In genomic region chr4:138453097-138453752, GRCm38 (mm10) we compare ENCODE assay signal across 8 mouse cellular contexts. TPM values are rescaled to one million over a fixed set of nuclear protein-coding genes. Genes with fewer than 3 reads are reported as not detected.
DNase-seq lines count a peak whose midpoint lies in the region; ATAC-seq and TF ChIP-seq lines count a peak whose summit lies in the region.

No protein-coding gene starts in this region.

- H3K27me3 ChIP-seq in liver, adult 2 months (ENCODE audit: control insufficient read depth, insufficient read depth, low read length) = no peaks in the 10 kb centered on the region
- peaks cover 62% of the 10 kb centered on the region for H3K27me3 ChIP-seq in embryonic facial prominence, embryonic 12.5 days
- no peaks in the 10 kb centered on the region for H3K27me3 ChIP-seq in intestine, postnatal 0 days (replicated peaks; ENCODE audit: control insufficient read depth, insufficient read depth, low read length)
- H3K27me3 ChIP-seq in midbrain, embryonic 15.5 days (replicated peaks) = no peaks in the 10 kb centered on the region

- peaks cover 3% of the 10 kb centered on the region for H3K4me1 ChIP-seq in liver, adult 2 months (ENCODE audit: control insufficient read depth, insufficient read depth, low read length)
- peaks cover 22% of the 10 kb centered on the region for H3K4me1 ChIP-seq in embryonic facial prominence, embryonic 12.5 days
- H3K4me1 ChIP-seq in intestine, postnatal 0 days (replicated peaks; ENCODE audit: control insufficient read depth, insufficient read depth, low read length) = peaks cover 5% of the 10 kb centered on the region; the same call in 1 of the 2 replicates
- peaks cover 53% of the 10 kb centered on the region for H3K4me1 ChIP-seq in midbrain, embryonic 15.5 days

- peaks cover 10% of the 10 kb centered on the region; the same call in 1 of the 2 replicates for H3K79me2 ChIP-seq in liver, adult 2 months (ENCODE audit: control insufficient read depth, insufficient read depth, low read length)

- no peak for TF ChIP-seq CTCF in liver, adult 2 months (IDR thresholded peaks at IDR 0.05; ENCODE audit: low read depth, low read length)
- no peak for TF ChIP-seq CTCF in intestine, postnatal 0 days (IDR thresholded peaks at IDR 0.05; ENCODE audit: low read depth)

- peak overlapping the region; percentile 79 for H3K27ac ChIP-seq in liver, adult 2 months (replicated peaks; ENCODE audit: insufficient read depth, low read depth, low read length)
- H3K27ac ChIP-seq in embryonic facial prominence, embryonic 12.5 days = peak overlapping the region; percentile 80; the same call in 1 of the 2 replicates
- peak overlapping the region; percentile 95 for H3K27ac ChIP-seq in intestine, postnatal 0 days (ENCODE audit: low read depth, low read length)
- peak overlapping the region; percentile 96 for H3K27ac ChIP-seq in midbrain, embryonic 15.5 days

- WGBS in liver, adult 2 months = 35% methylated on average over 19 of the region's 19 CpGs
- WGBS in embryonic facial prominence, embryonic 12.5 days = 1% methylated on average over 19 of the region's 19 CpGs
- WGBS in intestine, postnatal 0 days = 19% methylated on average over 19 of the region's 19 CpGs
- WGBS in midbrain, embryonic 15.5 days = 6% methylated on average over 19 of the region's 19 CpGs

- H3K36me3 ChIP-seq in liver, adult 2 months (ENCODE audit: control insufficient read depth, insufficient read depth, low read length) = no peaks in the 10 kb centered on the region
- no peaks in the 10 kb centered on the region for H3K36me3 ChIP-seq in embryonic facial prominence, embryonic 12.5 days
- H3K36me3 ChIP-seq in intestine, postnatal 0 days (ENCODE audit: control insufficient read depth, insufficient read depth) = no peaks in the 10 kb centered on the region
- H3K36me3 ChIP-seq in midbrain, embryonic 15.5 days (replicated peaks) = no peaks in the 10 kb centered on the region

- ATAC-seq in embryonic facial prominence, embryonic 12.5 days (ENCODE audit: insufficient number of reproducible peaks, insufficient read depth, low FRiP score, low TSS enrichment) = peak; percentile 55
- ATAC-seq in intestine, postnatal 0 days = peak; percentile 25; the same call in 1 of the 2 replicates
- ATAC-seq in midbrain, embryonic 15.5 days (replicated peaks) = peak; percentile 23
- ATAC-seq in megakaryocyte progenitor cell, adult 5-6 weeks (replicated peaks; ENCODE audit: poor library complexity) = no peak

- peak overlapping the region; percentile 65; the same call in 1 of the 2 replicates for H3K9ac ChIP-seq in liver, adult 2 months (ENCODE audit: low read depth, low read length)
- H3K9ac ChIP-seq in embryonic facial prominence, embryonic 12.5 days = peak overlapping the region; percentile 84
- H3K9ac ChIP-seq in intestine, postnatal 0 days (ENCODE audit: low read depth, low read length) = peak overlapping the region; percentile 93
- peak overlapping the region; percentile 93 for H3K9ac ChIP-seq in midbrain, embryonic 15.5 days

- no peaks in the 10 kb centered on the region for H3K9me3 ChIP-seq in embryonic facial prominence, embryonic 12.5 days
- H3K9me3 ChIP-seq in intestine, postnatal 0 days (ENCODE audit: control insufficient read depth) = no peaks in the 10 kb centered on the region
- no peaks in the 10 kb centered on the region for H3K9me3 ChIP-seq in midbrain, embryonic 15.5 days

- no peak for TF ChIP-seq POLR2A in liver, adult 2 months (IDR thresholded peaks at IDR 0.05; ENCODE audit: extremely low read depth, insufficient read depth, low read length)

- H3K4me2 ChIP-seq in embryonic facial prominence, embryonic 12.5 days (replicated peaks) = peak overlapping the region; percentile 99
- peak overlapping the region; percentile 92 for H3K4me2 ChIP-seq in intestine, postnatal 0 days (replicated peaks; ENCODE audit: low read depth)
- peak overlapping the region; percentile 95 for H3K4me2 ChIP-seq in midbrain, embryonic 15.5 days

- H3K4me3 ChIP-seq in liver, adult 2 months (ENCODE audit: insufficient read depth, low read depth, low read length) = no peak overlapping the region; the same call in 1 of the 2 replicates
- H3K4me3 ChIP-seq in embryonic facial prominence, embryonic 12.5 days = peak overlapping the region; percentile 82
- H3K4me3 ChIP-seq in intestine, postnatal 0 days (ENCODE audit: low read depth, low read length) = peak overlapping the region; percentile 94
- H3K4me3 ChIP-seq in midbrain, embryonic 15.5 days = peak overlapping the region; percentile 89

- DNase-seq in liver, adult 2 months (ENCODE audit: extremely low read depth, low read depth, low spot score) = peak; percentile 20
- DNase-seq in liver = no peak
- DNase-seq in frontal cortex, postnatal 14 days (ENCODE audit: low spot score in 2 of 2) = no peak
- no peak for DNase-seq in lung, postnatal 14 days

RNA-seq across cellular contexts. Expression of gene Camk2n1, which starts 0.9 kb away (rescaled TPM):
- total RNA-seq in liver, adult 2 months (2014; rRNA removed) = 15.4 and 18.6 TPM in 2 replicates
- polyA plus RNA-seq in liver, adult 2 months (2012; rRNA removed) = 40.4 and 52.5 TPM in 2 replicates
- polyA plus RNA-seq in embryonic facial prominence, embryonic 12.5 days (2016; fragmentation: Nextera tagmentation; extraction: Ambion mirVana) = 2.5 and 2.8 TPM in 2 replicates
- 10.9 and 12.2 TPM in 2 replicates for polyA plus RNA-seq in intestine, postnatal 0 days (2015; fragmentation: Nextera tagmentation; extraction: Ambion mirVana)
- 14.8 and 15.7 TPM in 2 replicates for polyA plus RNA-seq in midbrain, embryonic 15.5 days (2015; fragmentation: Nextera tagmentation; extraction: Ambion mirVana)
- 0.02 TPM in 1 of 2 replicates, not detected in the other for total RNA-seq in megakaryocyte progenitor cell, adult 5-6 weeks (2015)
- 0.03 TPM in 1 of 2 replicates, not detected in the other for total RNA-seq in megakaryocyte progenitor cell, adult 5-6 weeks (2017)

RNA-seq across cellular contexts. Expression of gene Mul1, which starts 18.8 kb away (rescaled TPM):
- total RNA-seq in liver, adult 2 months (2014; rRNA removed) = 17.4 and 18.6 TPM in 2 replicates
- polyA plus RNA-seq in liver, adult 2 months (2012; rRNA removed) = 25.0 and 28.9 TPM in 2 replicates
- 18.2 and 19.9 TPM in 2 replicates for polyA plus RNA-seq in embryonic facial prominence, embryonic 12.5 days (2016; fragmentation: Nextera tagmentation; extraction: Ambion mirVana)
- polyA plus RNA-seq in intestine, postnatal 0 days (2015; fragmentation: Nextera tagmentation; extraction: Ambion mirVana) = 34.7 and 35.0 TPM in 2 replicates
- polyA plus RNA-seq in midbrain, embryonic 15.5 days (2015; fragmentation: Nextera tagmentation; extraction: Ambion mirVana) = 18.5 and 21.5 TPM in 2 replicates
- total RNA-seq in megakaryocyte progenitor cell, adult 5-6 weeks (2015) = 4.5 and 6.1 TPM in 2 replicates
- 4.7 and 6.4 TPM in 2 replicates for total RNA-seq in megakaryocyte progenitor cell, adult 5-6 weeks (2017)

RNA-seq across cellular contexts. Expression of gene Fam43b, which starts 56.9 kb away (rescaled TPM):
- not detected in 2 replicates for total RNA-seq in liver, adult 2 months (2014; rRNA removed)
- polyA plus RNA-seq in liver, adult 2 months (2012; rRNA removed) = not detected in 2 replicates
- polyA plus RNA-seq in embryonic facial prominence, embryonic 12.5 days (2016; fragmentation: Nextera tagmentation; extraction: Ambion mirVana) = 0.40 and 0.52 TPM in 2 replicates
- polyA plus RNA-seq in intestine, postnatal 0 days (2015; fragmentation: Nextera tagmentation; extraction: Ambion mirVana) = not detected in 2 replicates
- polyA plus RNA-seq in midbrain, embryonic 15.5 days (2015; fragmentation: Nextera tagmentation; extraction: Ambion mirVana) = 9.1 and 11.1 TPM in 2 replicates
- total RNA-seq in megakaryocyte progenitor cell, adult 5-6 weeks (2015) = not detected in 2 replicates
- total RNA-seq in megakaryocyte progenitor cell, adult 5-6 weeks (2017) = not detected in 2 replicates
